ENCODE assay signal across 8 mouse cellular contexts in genomic region chr4:99714904-99715782, GRCm38 (mm10). TPM values are rescaled to one million over a fixed set of nuclear protein-coding genes. Genes with fewer than 3 reads are reported as not detected.
DNase-seq lines count a peak whose midpoint lies in the region; ATAC-seq and TF ChIP-seq lines count a peak whose summit lies in the region.

Gene Alg6, plus strand, starts transcription at chr4:99715664.

- peak; percentile 49 for TF ChIP-seq CTCF in kidney, postnatal 0 days (IDR thresholded peaks at IDR 0.05; ENCODE audit: low read depth)

- peak within 1 kb of the TSS; percentile 80 for H3K4me2 ChIP-seq in heart, embryonic 12.5 days
- H3K4me2 ChIP-seq in kidney, postnatal 0 days (ENCODE audit: low read length): peak within 1 kb of the TSS; percentile 80
- peak within 1 kb of the TSS; percentile 91 for H3K4me2 ChIP-seq in liver, embryonic 11.5 days
- peak within 1 kb of the TSS; percentile 74 for H3K4me2 ChIP-seq in stomach, embryonic 14.5 days (replicated peaks; ENCODE audit: low read depth, low read length)

- H3K4me1 ChIP-seq in heart, embryonic 12.5 days (replicated peaks): peaks cover 6% of the 10 kb centered on the region
- no peaks in the 10 kb centered on the region for H3K4me1 ChIP-seq in kidney, postnatal 0 days (replicated peaks; ENCODE audit: insufficient read depth, low read length)
- 0 out of 2 replicates have a peak, but pooled peaks cover 5% of the 10 kb centered on the region for H3K4me1 ChIP-seq in liver, embryonic 11.5 days (replicated peaks; ENCODE audit: control insufficient read depth, insufficient read depth, low read length)
- no peaks in the 10 kb centered on the region for H3K4me1 ChIP-seq in stomach, embryonic 14.5 days (ENCODE audit: control insufficient read depth, insufficient read depth, low read length)

- peak within 1 kb of the TSS; percentile 67 for H3K27ac ChIP-seq in heart, embryonic 12.5 days (ENCODE audit: poor library complexity, severe bottlenecking)
- H3K27ac ChIP-seq in kidney, postnatal 0 days: peak within 1 kb of the TSS; percentile 33; the same call in 1 of the 2 replicates
- peak within 1 kb of the TSS; percentile 57 for H3K27ac ChIP-seq in liver, embryonic 11.5 days (ENCODE audit: low read depth, low read length)
- H3K27ac ChIP-seq in stomach, embryonic 14.5 days (ENCODE audit: low read length): peak within 1 kb of the TSS; percentile 41; the same call in 1 of the 2 replicates

- WGBS in heart, embryonic 12.5 days: 2% methylated on average over 46 of the region's 46 CpGs
- 3% methylated on average over 45 of the region's 46 CpGs for WGBS in kidney, postnatal 0 days
- WGBS in liver, embryonic 11.5 days: 3% methylated on average over 46 of the region's 46 CpGs
- 2% methylated on average over 45 of the region's 46 CpGs for WGBS in stomach, embryonic 14.5 days

- H3K36me3 ChIP-seq in heart, embryonic 12.5 days: peaks cover 6% of the 10 kb centered on the region; the same call in 1 of the 2 replicates
- H3K36me3 ChIP-seq in kidney, postnatal 0 days (ENCODE audit: insufficient read depth, low read length): no peaks in the 10 kb centered on the region
- H3K36me3 ChIP-seq in liver, embryonic 11.5 days (ENCODE audit: control insufficient read depth, insufficient read depth, low read length): no peaks in the 10 kb centered on the region
- H3K36me3 ChIP-seq in stomach, embryonic 14.5 days (ENCODE audit: control insufficient read depth, insufficient read depth, low read length): peaks cover 2% of the 10 kb centered on the region; the same call in 1 of the 2 replicates

- H3K9ac ChIP-seq in heart, embryonic 12.5 days: peak within 1 kb of the TSS; percentile 85
- peak within 1 kb of the TSS; percentile 63 for H3K9ac ChIP-seq in kidney, postnatal 0 days (ENCODE audit: low read depth, low read length)
- peak within 1 kb of the TSS; percentile 95 for H3K9ac ChIP-seq in liver, embryonic 11.5 days (ENCODE audit: low read depth, low read length)
- H3K9ac ChIP-seq in stomach, embryonic 14.5 days (replicated peaks; ENCODE audit: low read depth, low read length): peak within 1 kb of the TSS; percentile 63

- DNase-seq in CD4-positive helper T cell, adult 2 months (ENCODE audit: low read depth, low spot score): peak; percentile 93
- DNase-seq in brain, embryonic 18.5 days (ENCODE audit: low read depth, low spot score): peak; percentile 77
- DNase-seq in kidney, postnatal 0 days (ENCODE audit: low spot score): peak; percentile 96
- DNase-seq in liver, embryonic 11.5 days (ENCODE audit: low spot score): peak; percentile 97
- DNase-seq in naive thymus-derived CD4-positive, alpha-beta T cell, adult 2 months (ENCODE audit: low read depth): peak; percentile 95

- H3K27me3 ChIP-seq in heart, embryonic 12.5 days (replicated peaks): no peaks in the 10 kb centered on the region
- H3K27me3 ChIP-seq in kidney, postnatal 0 days (ENCODE audit: insufficient read depth, low read length): no peaks in the 10 kb centered on the region
- H3K27me3 ChIP-seq in liver, embryonic 11.5 days (replicated peaks; ENCODE audit: control insufficient read depth, insufficient read depth, low read length): no peaks in the 10 kb centered on the region
- no peaks in the 10 kb centered on the region for H3K27me3 ChIP-seq in stomach, embryonic 14.5 days (ENCODE audit: control insufficient read depth, insufficient read depth, low read length)

- no peaks in the 10 kb centered on the region for H3K9me3 ChIP-seq in heart, embryonic 12.5 days (replicated peaks)
- H3K9me3 ChIP-seq in kidney, postnatal 0 days (replicated peaks; ENCODE audit: low read length): no peaks in the 10 kb centered on the region
- H3K9me3 ChIP-seq in liver, embryonic 11.5 days (ENCODE audit: control insufficient read depth, low read length): no peaks in the 10 kb centered on the region
- H3K9me3 ChIP-seq in stomach, embryonic 14.5 days (ENCODE audit: control insufficient read depth, low read depth, low read length): no peaks in the 10 kb centered on the region

- peak; percentile 96 for ATAC-seq in erythroid progenitor cell, adult 5-6 weeks (replicated peaks; ENCODE audit: low FRiP score, poor library complexity, severe bottlenecking)
- ATAC-seq in heart, embryonic 12.5 days (ENCODE audit: insufficient number of reproducible peaks, low FRiP score): peak; percentile 93
- peak; percentile 94 for ATAC-seq in kidney, postnatal 0 days (replicated peaks; ENCODE audit: low FRiP score, low read depth)
- ATAC-seq in liver, embryonic 11.5 days (replicated peaks; ENCODE audit: low FRiP score): peak; percentile 90
- ATAC-seq in stomach, embryonic 14.5 days (ENCODE audit: insufficient number of reproducible peaks, insufficient read depth, low FRiP score, low read depth): peak; percentile 93

- peak within 1 kb of the TSS; percentile 82 for H3K4me3 ChIP-seq in heart, embryonic 12.5 days
- peak within 1 kb of the TSS; percentile 53 for H3K4me3 ChIP-seq in kidney, postnatal 0 days (replicated peaks; ENCODE audit: low read depth, low read length)
- H3K4me3 ChIP-seq in liver, embryonic 11.5 days (ENCODE audit: low read depth, low read length): peak within 1 kb of the TSS; percentile 83
- H3K4me3 ChIP-seq in stomach, embryonic 14.5 days (ENCODE audit: low read depth, low read length): peak within 1 kb of the TSS; percentile 70

RNA-seq across cellular contexts. Expression of gene Alg6, which starts in this region (rescaled TPM):
- total RNA-seq in erythroid progenitor cell, adult 5-6 weeks (2015; ENCODE audit: low replicate concordance): 12.6 and 18.0 TPM in 2 replicates
- 14.2 and 27.9 TPM in 2 replicates for total RNA-seq in erythroid progenitor cell, adult 5-6 weeks (2017; ENCODE audit: low replicate concordance)
- 11.2 and 13.1 TPM in 2 replicates for polyA plus RNA-seq in heart, embryonic 12.5 days (2016; fragmentation: Nextera tagmentation; extraction: Ambion mirVana)
- 16.1 and 21.3 TPM in 2 replicates for polyA plus RNA-seq in kidney, postnatal 0 days (2015; fragmentation: Nextera tagmentation; extraction: Ambion mirVana)
- polyA plus RNA-seq in liver, embryonic 11.5 days (2014; fragmentation: Nextera tagmentation; extraction: Ambion mirVana): 27.6 and 33.3 TPM in 2 replicates
- 24.2 and 32.6 TPM in 2 replicates for polyA plus RNA-seq in stomach, embryonic 14.5 days (2014; fragmentation: Nextera tagmentation; extraction: Ambion mirVana)

Comparison
In these comparisons a context has a peak if more than half of its experiments do, and no peak if none do; other contexts are left out.
1. Peak in every context shown above with its lines: DNase-seq, ATAC-seq, H3K4me3 ChIP-seq and H3K27ac ChIP-seq.